Mouse (Mus musculus) spleen, postnatal 36 days (tissue): Measurements from ENCODE around the gene Olfr653.
A peak's percentile ranks its signal among the peaks of the same experiment; 100 is the strongest.

Experiments
- DNase-seq, 2 experiments: peaks; one replicate each; pipeline ENCODE4 v3.0.0; 2022; ENCODE audit warnings: low spot score in 2 of 2, mixed read lengths in 1 of 2

Olfr653 gene

GRCm38 (mm10) chr7:104577014-104577413 lies at the start of gene Olfr653:
TSS of gene Olfr653 (plus strand) at chr7:104577314.
- no peak for DNase-seq

GRCm38 (mm10) chr7:104549833-104550232 lies 27.3 kb upstream of the Olfr653 start, which contains the start of gene Olfr651:
TSS of gene Olfr651 (plus strand) at chr7:104550133.
- DNase-seq, result no peak

GRCm38 (mm10) chr7:104552700-104553099 lies 24.4 kb upstream of the Olfr653 start:
- no peak for DNase-seq

GRCm38 (mm10) chr7:104560601-104561000 lies 16.5 kb upstream of the Olfr653 start, which contains the start of gene Olfr652:
TSS of gene Olfr652 (plus strand) at chr7:104560901.
- no peak for DNase-seq

GRCm38 (mm10) chr7:104580846-104581245 lies 3.7 kb downstream of the Olfr653 start:
- no peak for DNase-seq

GRCm38 (mm10) chr7:104581429-104581828 lies 4.3 kb downstream of the Olfr653 start:
- no peak for DNase-seq

- DNase-seq, result no peak
Measured at GRCm38 (mm10) chr7:104586725-104587124, 9.6 kb downstream of the Olfr653 start, which contains the start of gene Olfr654. TSS of gene Olfr654 (plus strand) at chr7:104587025.

- DNase-seq, result no peak
Measured at GRCm38 (mm10) chr7:104588274-104588673, 11.2 kb downstream of the Olfr653 start.

GRCm38 (mm10) chr7:104601679-104602078 lies 24.6 kb downstream of the Olfr653 start, which contains the start of gene Olfr655:
TSS of gene Olfr655 (minus strand) at chr7:104601779.
- DNase-seq, result no peak

GRCm38 (mm10) chr7:104603173-104603572 lies 26.1 kb downstream of the Olfr653 start:
- DNase-seq, result peak; percentile 33 to 41

- DNase-seq, result no peak
Measured at GRCm38 (mm10) chr7:104604727-104605126, 27.6 kb downstream of the Olfr653 start.

GRCm38 (mm10) chr7:104613655-104614054 lies 36.5 kb downstream of the Olfr653 start, which contains the start of gene Olfr656:
TSS of gene Olfr656 (plus strand) at chr7:104613955.
- DNase-seq, result no peak

- DNase-seq, result no peak
Measured at GRCm38 (mm10) chr7:104624494-104624893, 47.4 kb downstream of the Olfr653 start, which contains the start of gene Olfr657. TSS of gene Olfr657 (plus strand) at chr7:104624794.
